Mouse (Mus musculus) forebrain, embryonic 11.5 days (tissue): ENCODE measurements around the gene Gm10277. TPM values are rescaled to one million over a fixed set of nuclear protein-coding genes. Genes with fewer than 3 reads are reported as not detected.

Source experiments
- ATAC-seq: fragments of 200-750 bp; cut with Nextera tagmentation; replicated peaks from 2 replicates; pipeline ENCODE4 v1.8.0; 2017; ENCODE audit warnings: moderate TSS enrichment; ENCODE audit not compliant: low FRiP score
- DNase-seq: peaks from one replicate; pipeline ENCODE4 v3.0.0-alpha.2; 2017; ENCODE audit warnings: low spot score
- H3K27ac ChIP-seq: fragments of 300-500 bp; sonication (generic); 2 replicates; pipeline ENCODE4 v1.5.1; 2014; ENCODE audit warnings: low read depth, low read length
- H3K27me3 ChIP-seq: fragments of 300-500 bp; sonication (generic); 2 replicates; pipeline ENCODE4 v1.6.1; 2014; ENCODE audit warnings: mild to moderate bottlenecking, low read length, mixed read lengths; ENCODE audit not compliant: control insufficient read depth, insufficient read depth
- H3K36me3 ChIP-seq: fragments of 300-500 bp; sonication (generic); 2 replicates; pipeline ENCODE4 v1.6.1; 2014; ENCODE audit warnings: mild to moderate bottlenecking, low read length, moderate library complexity, mixed read lengths; ENCODE audit not compliant: control insufficient read depth, insufficient read depth
- H3K4me1 ChIP-seq: fragments of 300-500 bp; sonication (generic); replicated peaks from 2 replicates; pipeline ENCODE4 v1.6.1; 2014; ENCODE audit warnings: low read length, mixed read lengths; ENCODE audit not compliant: control insufficient read depth, insufficient read depth
- H3K4me2 ChIP-seq: fragments of 300-500 bp; sonication (generic); 2 replicates; pipeline ENCODE4 v1.6.1; 2014; ENCODE audit warnings: low read depth, mild to moderate bottlenecking, low read length, moderate library complexity, mixed read lengths; ENCODE audit not compliant: severe bottlenecking
- H3K4me3 ChIP-seq: fragments of 300-500 bp; sonication (generic); 2 replicates; pipeline ENCODE4 v1.5.1; 2014; ENCODE audit warnings: low read depth, low read length
- H3K9ac ChIP-seq: fragments of 300-500 bp; sonication (generic); 2 replicates; pipeline ENCODE4 v1.6.1; 2014; ENCODE audit warnings: low read length
- H3K9me3 ChIP-seq: fragments of 300-500 bp; sonication (generic); 2 replicates; pipeline ENCODE4 v1.6.1; 2016; ENCODE audit warnings: low read length, mixed read lengths; ENCODE audit not compliant: control insufficient read depth
- WGBS: fragments of 180-500 bp; shearing (Covaris S2); extraction: QIAGEN DNeasy Blood & Tissue Kit; methylation state at CpG from one replicate; pipeline ENCODE4 v1.1.7; 2014; 5-methylcytosine and 5-hydroxymethylcytosine counted together
- polyA plus RNA-seq: library from polyadenylated mRNA; unstranded; fragments of >200 nt; fragmentation: Nextera tagmentation; extraction: Ambion mirVana; gene quantifications from 2 replicates; pipeline ENCODE4 v1.2.1, GENCODE M21; 2014

Gene Gm10277
- polyA plus RNA-seq, 1 experiment from 2014 or later: 1.6 TPM

- WGBS: 52% methylated on average over 18 of the region's 18 CpGs
- Histone ChIP-seq H3K9ac (no peak overlapping the region), H3K27ac (no peak overlapping the region), H3K4me1 (peaks cover 14% of the 10 kb centered on the region), H3K9me3 (no peaks in the 10 kb centered on the region), H3K4me2 (no peak overlapping the region), H3K4me3 (no peak overlapping the region), H3K27me3 (peaks cover 3% of the 10 kb centered on the region; the same call in 1 of the 2 replicates), H3K36me3 (no peaks in the 10 kb centered on the region)
- ATAC-seq (0 out of 2 replicates have a peak, but pooled peaks have one; percentile 61), DNase-seq (peak; percentile 91)
Observed at GRCm38 (mm10) chr11:77827241-77827995, 39.9 kb upstream of the Gm10277 start.

GRCm38 (mm10) chr11:77826311-77826710 is 38.8 kb upstream of the Gm10277 start:
- H3K4me2 ChIP-seq: no peak overlapping the region
- 48% methylated on average over 3 of the region's 3 CpGs for WGBS
- H3K4me3 ChIP-seq: no peak overlapping the region
- no peak overlapping the region for H3K27ac ChIP-seq
- no peaks in the 10 kb centered on the region for H3K9me3 ChIP-seq
- peaks cover 16% of the 10 kb centered on the region for H3K4me1 ChIP-seq
- ATAC-seq: no peak
- peaks cover 3% of the 10 kb centered on the region; the same call in 1 of the 2 replicates for H3K27me3 ChIP-seq
- DNase-seq: no peak
- H3K36me3 ChIP-seq: no peaks in the 10 kb centered on the region; the same call in 1 of the 2 replicates
- H3K9ac ChIP-seq: no peak overlapping the region

DNA sequence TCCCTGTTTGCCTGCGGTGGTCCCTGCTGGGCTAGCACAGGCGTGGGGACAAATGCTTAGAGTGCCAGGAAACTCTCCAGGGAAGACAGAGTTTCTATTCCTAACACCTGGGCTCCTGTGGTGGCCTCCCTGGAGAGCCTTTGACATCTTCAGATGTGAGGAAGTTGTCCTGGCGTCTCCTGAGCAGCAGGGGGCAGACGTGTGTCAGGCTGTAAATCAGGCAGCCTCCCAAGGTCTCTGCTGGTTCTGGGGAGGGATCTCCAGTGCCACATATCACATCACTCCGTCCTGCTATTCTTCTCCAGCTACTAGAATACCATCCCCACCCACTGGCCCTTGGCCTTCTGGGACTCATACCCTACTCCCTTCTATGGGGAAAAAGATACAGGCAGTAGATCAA is 38.3 kb upstream of the Gm10277 start:
- no peaks in the 10 kb centered on the region; the same call in 1 of the 2 replicates for H3K36me3 ChIP-seq

GRCm38 (mm10) chr11:77822781-77823180 is 35.2 kb upstream of the Gm10277 start:
- Histone ChIP-seq H3K27ac (no peak overlapping the region), H3K36me3 (no peaks in the 10 kb centered on the region; the same call in 1 of the 2 replicates), H3K4me3 (no peak overlapping the region), H3K9ac (no peak overlapping the region), H3K9me3 (no peaks in the 10 kb centered on the region), H3K4me1 (peaks cover 10% of the 10 kb centered on the region; the same call in 1 of the 2 replicates), H3K27me3 (no peaks in the 10 kb centered on the region), H3K4me2 (no peak overlapping the region)
- WGBS: 15% methylated on average over 7 of the region's 7 CpGs
- ATAC-seq (no peak), DNase-seq (peak; percentile 89)

More for the DNA sequence above, 38.3 kb upstream of the Gm10277 start:
- no peak overlapping the region for H3K4me2 ChIP-seq
- H3K4me3 ChIP-seq: no peak overlapping the region
- H3K9me3 ChIP-seq: no peaks in the 10 kb centered on the region
- peaks cover 13% of the 10 kb centered on the region for H3K4me1 ChIP-seq
- DNase-seq (peak; percentile 83), ATAC-seq (no peak; the same call in 1 of the 2 replicates)
- H3K27ac ChIP-seq: no peak overlapping the region
- WGBS: under 1% methylated on average over 5 of the region's 5 CpGs
- H3K9ac ChIP-seq: no peak overlapping the region
- peaks cover 3% of the 10 kb centered on the region; the same call in 1 of the 2 replicates for H3K27me3 ChIP-seq

- 0 out of 2 replicates have a peak, but pooled peaks cover 8% of the 10 kb centered on the region for H3K4me1 ChIP-seq
- ATAC-seq: no peak
- H3K4me3 ChIP-seq: no peak overlapping the region
- WGBS: 19% methylated on average over 8 of the region's 8 CpGs
- no peak overlapping the region for H3K9ac ChIP-seq
- H3K27ac ChIP-seq: no peak overlapping the region
- DNase-seq: peak; percentile 82
- H3K27me3 ChIP-seq: no peaks in the 10 kb centered on the region
- no peaks in the 10 kb centered on the region; the same call in 1 of the 2 replicates for H3K36me3 ChIP-seq
- no peak overlapping the region for H3K4me2 ChIP-seq
- H3K9me3 ChIP-seq: no peaks in the 10 kb centered on the region
Observed at GRCm38 (mm10) chr11:77821648-77822047, 34.1 kb upstream of the Gm10277 start.

DNA sequence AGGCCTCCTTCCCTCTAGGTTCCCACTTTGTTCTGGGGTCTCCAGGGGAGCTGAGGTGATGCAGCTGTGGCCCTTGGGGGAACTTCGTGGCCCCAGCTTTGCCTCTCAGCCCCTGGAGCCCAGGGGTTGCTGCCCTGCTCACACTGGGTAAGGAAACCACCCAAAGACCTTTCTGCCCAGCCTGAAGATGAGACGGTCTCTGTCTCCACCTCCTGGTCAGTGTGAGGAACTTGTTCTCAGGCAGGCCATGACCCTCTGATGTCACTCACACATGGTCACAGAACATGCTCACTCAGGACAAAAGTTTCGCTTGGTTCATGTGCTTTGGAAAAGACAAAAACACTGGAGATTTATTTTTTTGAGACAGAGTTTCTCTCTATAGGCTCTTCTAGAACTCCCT is 28.5 kb upstream of the Gm10277 start:
- DNase-seq (peak; percentile 80), ATAC-seq (no peak)
- Histone ChIP-seq H3K27me3 (no peaks in the 10 kb centered on the region), H3K4me3 (no peak overlapping the region), H3K36me3 (no peaks in the 10 kb centered on the region), H3K9me3 (no peaks in the 10 kb centered on the region), H3K27ac (no peak overlapping the region), H3K4me1 (no peaks in the 10 kb centered on the region), H3K4me2 (no peak overlapping the region), H3K9ac (no peak overlapping the region)
- 19% methylated on average over 3 of the region's 3 CpGs for WGBS

GRCm38 (mm10) chr11:77813969-77814368 is 26.4 kb upstream of the Gm10277 start:
- H3K4me3 ChIP-seq: no peak overlapping the region
- no peak overlapping the region for H3K9ac ChIP-seq
- H3K9me3 ChIP-seq: no peaks in the 10 kb centered on the region
- WGBS: 84% methylated on average over 2 of the region's 2 CpGs
- no peaks in the 10 kb centered on the region for H3K27me3 ChIP-seq
- no peak for ATAC-seq
- no peak overlapping the region for H3K27ac ChIP-seq
- no peak overlapping the region for H3K4me2 ChIP-seq
- DNase-seq: no peak
- no peaks in the 10 kb centered on the region for H3K36me3 ChIP-seq
- no peaks in the 10 kb centered on the region for H3K4me1 ChIP-seq

- no peak for ATAC-seq
- peaks cover 7% of the 10 kb centered on the region for H3K4me1 ChIP-seq
Observed at GRCm38 (mm10) chr11:77810018-77810417, 22.5 kb upstream of the Gm10277 start.

DNA sequence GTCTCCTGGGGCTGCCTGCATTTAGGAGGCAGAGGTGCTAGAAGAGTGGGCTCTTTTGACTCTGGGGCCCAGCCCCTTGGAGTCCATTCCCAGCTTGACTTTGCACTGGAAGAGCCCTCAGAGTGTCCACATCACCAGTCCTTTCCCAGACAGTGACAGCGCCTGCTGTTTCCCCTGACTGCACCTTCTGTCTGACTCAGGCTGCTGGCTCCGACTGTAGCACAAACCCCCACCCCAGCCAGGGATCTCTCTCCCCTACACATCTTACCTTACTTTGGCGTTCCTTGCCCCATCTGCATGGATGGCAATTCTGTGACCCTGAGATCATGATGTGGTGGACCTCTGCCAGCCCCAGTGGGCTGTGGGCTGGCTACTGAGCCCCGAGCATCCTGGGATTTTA is 21.7 kb upstream of the Gm10277 start:
- Histone ChIP-seq H3K27me3 (no peaks in the 10 kb centered on the region), H3K36me3 (no peaks in the 10 kb centered on the region), H3K4me3 (no peak overlapping the region), H3K9me3 (no peaks in the 10 kb centered on the region), H3K9ac (no peak overlapping the region), H3K4me2 (no peak overlapping the region), H3K27ac (no peak overlapping the region), H3K4me1 (peaks cover 7% of the 10 kb centered on the region)
- DNase-seq: no peak
- no peak for ATAC-seq
- 79% methylated on average over 4 of the region's 4 CpGs for WGBS

More at GRCm38 (mm10) chr11:77810018-77810417, 22.5 kb upstream of the Gm10277 start:
- H3K4me3 ChIP-seq: no peak overlapping the region
- no peaks in the 10 kb centered on the region for H3K36me3 ChIP-seq
- WGBS: 95% methylated on average over 6 of the region's 6 CpGs
- no peak overlapping the region for H3K4me2 ChIP-seq
- DNase-seq: no peak
- H3K9me3 ChIP-seq: no peaks in the 10 kb centered on the region
- H3K27me3 ChIP-seq: no peaks in the 10 kb centered on the region
- no peak overlapping the region for H3K27ac ChIP-seq
- no peak overlapping the region for H3K9ac ChIP-seq
